Mouse (Mus musculus) lung, postnatal 0 days (tissue): ENCODE measurements at regions not wholly inside any gene's neighbourhood (a gene's known extent, or its start where the extent isn't known, plus 50 kb on each side); places are given as distances from the start of the nearest gene placed in this dataset.

Experiments used
- ATAC-seq: fragments of 200-750 bp; cut with Nextera tagmentation; 2 replicates; pipeline ENCODE4 v1.8.0; 2017; ENCODE audit warnings: moderate library complexity
- DNase-seq: peaks from one replicate; pipeline ENCODE4 v3.0.0-alpha.2; 2016; ENCODE audit warnings: low spot score
- H3K27ac ChIP-seq: fragments of 300-500 bp; sonication (generic); 2 replicates; pipeline ENCODE4 v1.5.1; 2014; ENCODE audit warnings: antibody characterized with exemption, mild to moderate bottlenecking, low read length, mixed read lengths
- H3K27me3 ChIP-seq: fragments of 300-500 bp; sonication (generic); replicated peaks from 2 replicates; pipeline ENCODE4 v1.6.1; 2014; ENCODE audit warnings: low read length, mixed read lengths; ENCODE audit not compliant: insufficient read depth
- H3K36me3 ChIP-seq: fragments of 300-500 bp; sonication (generic); 2 replicates; pipeline ENCODE4 v1.6.1; 2014; ENCODE audit warnings: low read length, mixed read lengths; ENCODE audit not compliant: insufficient read depth
- H3K4me1 ChIP-seq: fragments of 300-500 bp; sonication (generic); 2 replicates; pipeline ENCODE4 v1.6.1; 2014; ENCODE audit warnings: antibody characterized with exemption, low read depth, low read length, mixed read lengths; ENCODE audit not compliant: insufficient read depth
- H3K4me2 ChIP-seq: fragments of 300-500 bp; sonication (generic); replicated peaks from 2 replicates; pipeline ENCODE4 v1.6.1; 2014; ENCODE audit warnings: low read depth, mild to moderate bottlenecking, low read length, moderate library complexity, mixed read lengths
- H3K4me3 ChIP-seq: fragments of 300-500 bp; sonication (generic); 2 replicates; pipeline ENCODE4 v1.5.1; 2014; ENCODE audit warnings: low read depth, low read length
- H3K9ac ChIP-seq: fragments of 300-500 bp; sonication (generic); replicated peaks from 2 replicates; pipeline ENCODE4 v1.6.1; 2014; ENCODE audit warnings: low read depth, mild to moderate bottlenecking
- H3K9me3 ChIP-seq: fragments of 300-500 bp; sonication (generic); 2 replicates; pipeline ENCODE4 v1.6.1; 2016; ENCODE audit warnings: low read length, mixed read lengths
- CTCF ChIP-seq: IDR thresholded peaks from 2 replicates; pipeline ENCODE4 v1.5.1; 2016; ENCODE audit warnings: antibody characterized with exemption, mild to moderate bottlenecking
- EP300 ChIP-seq: IDR thresholded peaks from 2 replicates; pipeline ENCODE4 v1.6.1; 2016; ENCODE audit warnings: antibody characterized with exemption, mild to moderate bottlenecking, control low read depth
- WGBS: fragments of 180-500 bp; shearing (Covaris S2); extraction: QIAGEN DNeasy Blood & Tissue Kit; methylation state at CpG from one replicate; pipeline ENCODE4 v1.1.7; 2014; 5-methylcytosine and 5-hydroxymethylcytosine counted together

GRCm38 (mm10) chr1:119317006-119317405 lies 105.0 kb downstream of the Inhbb start:
- Histone ChIP-seq H3K4me1 (no peaks in the 10 kb centered on the region), H3K4me3 (no peak overlapping the region), H3K4me2 (no peak overlapping the region), H3K27me3 (no peaks in the 10 kb centered on the region), H3K9me3 (no peaks in the 10 kb centered on the region), H3K36me3 (no peaks in the 10 kb centered on the region), H3K27ac (no peak overlapping the region), H3K9ac (no peak overlapping the region)
- no peak for TF ChIP-seq CTCF
- TF ChIP-seq EP300 = no peak
- ATAC-seq (no peak), DNase-seq (no peak)
- WGBS = 60% methylated on average over 4 of the region's 4 CpGs

DNA sequence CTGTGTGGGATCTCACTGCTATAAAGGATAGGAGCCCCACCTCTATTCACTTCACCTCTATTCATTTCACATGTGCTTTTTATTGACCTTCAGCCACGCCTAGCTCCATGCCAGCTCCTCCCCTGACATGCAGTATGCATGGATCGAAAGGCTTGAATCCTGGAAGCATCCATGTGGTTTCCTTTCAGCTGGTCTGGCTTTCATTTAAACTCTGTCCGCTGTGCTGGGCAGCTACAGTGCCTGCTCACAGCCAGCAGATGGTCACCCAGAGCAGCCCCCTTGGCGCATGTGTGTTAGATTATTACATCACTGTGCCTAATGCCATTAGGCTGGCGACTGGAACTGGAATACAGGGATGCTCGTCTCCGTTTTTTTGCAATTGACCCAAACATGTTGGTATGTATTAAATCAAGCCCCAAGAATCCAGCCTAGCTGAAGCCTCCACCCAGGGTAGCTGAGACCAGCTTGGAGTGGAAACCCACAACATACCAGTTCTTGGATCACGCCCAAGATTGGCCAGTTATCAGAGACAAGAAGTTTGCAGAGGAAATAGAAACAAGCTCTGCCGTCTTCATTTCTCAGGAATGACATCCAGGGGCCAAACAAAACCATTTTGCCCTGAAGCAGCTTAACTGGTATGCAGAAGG lies 113.2 kb downstream of the Inhbb start:
- no peaks in the 10 kb centered on the region for H3K27me3 ChIP-seq
- ATAC-seq (peak; percentile 76), DNase-seq (no peak)
- H3K36me3 ChIP-seq = no peaks in the 10 kb centered on the region
- TF ChIP-seq CTCF (peak; percentile 34), EP300 (no peak)
- no peaks in the 10 kb centered on the region for H3K4me1 ChIP-seq
- no peak overlapping the region for H3K4me2 ChIP-seq
- H3K27ac ChIP-seq = no peak overlapping the region
- no peaks in the 10 kb centered on the region for H3K9me3 ChIP-seq
- 39% methylated on average over 9 of the region's 9 CpGs for whole genome bisulfite sequencing
- H3K9ac ChIP-seq = no peak overlapping the region
- no peak overlapping the region for H3K4me3 ChIP-seq

DNA sequence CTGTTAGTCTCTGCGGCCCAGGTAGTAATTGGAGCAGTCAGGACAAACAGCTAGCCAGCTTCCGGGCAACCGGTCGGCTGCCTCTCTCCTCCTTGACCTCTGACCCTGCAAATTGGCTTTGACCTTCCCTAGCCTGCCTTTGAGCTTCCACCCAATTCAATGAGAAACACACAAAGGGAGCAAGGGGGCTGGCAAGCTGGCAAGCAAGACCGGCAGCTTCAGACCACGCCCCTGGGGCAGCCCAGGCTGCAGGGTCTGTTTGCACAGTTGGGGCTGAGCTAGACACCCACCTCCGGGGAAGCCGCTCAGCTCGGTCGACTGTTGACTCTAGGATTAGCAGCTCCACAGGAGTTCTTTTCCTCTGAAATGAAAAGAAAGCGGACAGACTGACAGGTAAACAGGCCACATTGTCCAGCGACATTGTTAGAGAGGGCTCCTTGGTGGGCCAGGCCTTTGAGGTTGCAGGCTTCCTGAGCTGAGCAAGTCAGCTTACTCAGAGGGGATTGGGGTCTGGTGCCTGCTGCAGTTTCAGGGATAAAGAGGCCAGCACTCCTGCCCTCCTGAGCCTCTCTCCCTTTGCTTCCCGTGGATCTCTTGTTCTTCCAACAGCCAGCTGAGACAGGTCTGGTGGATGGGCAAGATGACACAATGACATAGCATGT lies 116.6 kb downstream of the Inhbb start:
- DNase-seq (no peak), ATAC-seq (no peak)
- H3K4me3 ChIP-seq = no peak overlapping the region
- H3K27me3 ChIP-seq = no peaks in the 10 kb centered on the region
- WGBS = 18% methylated on average over 13 of the region's 13 CpGs
- TF ChIP-seq CTCF (no peak), EP300 (no peak)
- H3K4me2 ChIP-seq = no peak overlapping the region
- no peak overlapping the region for H3K9ac ChIP-seq
- H3K36me3 ChIP-seq = no peaks in the 10 kb centered on the region
- no peak overlapping the region for H3K27ac ChIP-seq
- no peaks in the 10 kb centered on the region for H3K9me3 ChIP-seq
- no peaks in the 10 kb centered on the region for H3K4me1 ChIP-seq

GRCm38 (mm10) chr1:119304470-119304980 lies 117.5 kb downstream of the Inhbb start:
- Histone ChIP-seq H3K27me3 (no peaks in the 10 kb centered on the region), H3K4me3 (no peak overlapping the region), H3K4me1 (no peaks in the 10 kb centered on the region), H3K4me2 (no peak overlapping the region), H3K9me3 (no peaks in the 10 kb centered on the region), H3K9ac (no peak overlapping the region), H3K36me3 (no peaks in the 10 kb centered on the region), H3K27ac (no peak overlapping the region)
- 45% methylated on average over 9 of the region's 9 CpGs for WGBS
- ATAC-seq (no peak), DNase-seq (no peak)
- TF ChIP-seq CTCF (no peak), EP300 (no peak)

DNA sequence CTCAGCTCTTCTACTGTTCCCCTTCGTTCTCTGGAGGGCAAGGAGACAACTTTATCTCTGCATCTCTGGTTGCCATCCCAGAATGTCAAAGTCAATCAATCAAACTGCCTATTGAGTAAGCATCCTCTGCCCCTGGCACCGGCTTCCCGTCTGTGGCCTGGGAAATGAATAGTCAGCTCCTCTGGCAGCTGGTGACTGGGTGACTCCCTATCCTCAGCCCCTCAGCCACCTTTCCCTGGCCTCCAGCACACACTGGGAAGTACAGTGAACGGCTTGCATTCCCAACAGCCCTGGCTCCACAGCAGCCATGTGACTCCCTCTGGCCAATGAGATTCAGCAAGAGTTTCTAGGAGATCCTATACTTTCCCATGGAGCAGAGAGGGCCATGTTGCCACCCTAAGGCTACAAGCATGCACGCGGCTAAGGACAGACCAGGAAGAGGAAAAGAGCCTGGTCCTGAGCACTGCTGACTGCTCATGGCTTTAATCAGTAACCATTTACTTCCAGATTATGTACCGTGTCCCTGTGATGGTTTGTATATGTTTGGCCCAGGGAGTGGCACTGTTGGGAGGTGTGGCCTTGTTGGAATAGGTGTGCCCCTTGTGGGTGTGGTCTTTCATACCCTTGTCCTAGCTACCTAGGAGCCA lies 119.6 kb downstream of the Inhbb start:
- Histone ChIP-seq H3K4me1 (no peaks in the 10 kb centered on the region), H3K27ac (no peak overlapping the region), H3K27me3 (no peaks in the 10 kb centered on the region), H3K4me2 (no peak overlapping the region), H3K4me3 (no peak overlapping the region), H3K9ac (no peak overlapping the region), H3K36me3 (no peaks in the 10 kb centered on the region), H3K9me3 (no peaks in the 10 kb centered on the region)
- ATAC-seq = peak; percentile 50
- TF ChIP-seq EP300 (no peak), CTCF (no peak)
- no peak for DNase-seq
- 44% methylated on average over 7 of the region's 7 CpGs for WGBS

- 90% methylated on average over 7 of the region's 7 CpGs for WGBS
- H3K27me3 ChIP-seq = no peaks in the 10 kb centered on the region
- no peaks in the 10 kb centered on the region for H3K4me1 ChIP-seq
- no peaks in the 10 kb centered on the region for H3K36me3 ChIP-seq
- no peaks in the 10 kb centered on the region for H3K9me3 ChIP-seq
- TF ChIP-seq CTCF (no peak), EP300 (no peak)
- H3K4me2 ChIP-seq = no peak overlapping the region
- DNase-seq (no peak), ATAC-seq (no peak)
- H3K27ac ChIP-seq = no peak overlapping the region
- H3K9ac ChIP-seq = no peak overlapping the region
- H3K4me3 ChIP-seq = no peak overlapping the region
Measured at GRCm38 (mm10) chr1:119301931-119302330, 120.1 kb downstream of the Inhbb start.
